Mouse (Mus musculus) embryonic facial prominence, embryonic 12.5 days (tissue): ENCODE measurements around the gene Cutal. TPM values are rescaled to one million over a fixed set of nuclear protein-coding genes. Genes with fewer than 3 reads are reported as not detected.

Experiments used
- ATAC-seq: fragments of 200-750 bp; cut with Nextera tagmentation; 2 replicates; pipeline ENCODE4 v1.8.0; 2017; ENCODE audit not compliant: insufficient number of reproducible peaks, insufficient read depth, low FRiP score, low TSS enrichment
- H3K27ac ChIP-seq: fragments of 300-500 bp; sonication (generic); 2 replicates; pipeline ENCODE4 v1.5.1; 2016; ENCODE audit warnings: mild to moderate bottlenecking
- H3K27me3 ChIP-seq: fragments of 300-500 bp; sonication (generic); 2 replicates; pipeline ENCODE4 v1.6.1; 2016; ENCODE audit warnings: mild to moderate bottlenecking, moderate library complexity
- H3K36me3 ChIP-seq: fragments of 300-500 bp; sonication (generic); 2 replicates; pipeline ENCODE4 v1.6.1; 2016; ENCODE audit warnings: mild to moderate bottlenecking
- H3K4me1 ChIP-seq: fragments of 300-500 bp; sonication (generic); 2 replicates; pipeline ENCODE4 v1.6.1; 2016
- H3K4me2 ChIP-seq: fragments of 300-500 bp; sonication (generic); replicated peaks from 2 replicates; pipeline ENCODE4 v1.6.1; 2016; ENCODE audit warnings: mild to moderate bottlenecking, moderate library complexity
- H3K4me3 ChIP-seq: fragments of 300-500 bp; sonication (generic); 2 replicates; pipeline ENCODE4 v1.5.1; 2016; ENCODE audit warnings: mild to moderate bottlenecking
- H3K9ac ChIP-seq: fragments of 300-500 bp; sonication (generic); 2 replicates; pipeline ENCODE4 v1.6.1; 2016; ENCODE audit warnings: mild to moderate bottlenecking, moderate library complexity
- H3K9me3 ChIP-seq: fragments of 300-500 bp; sonication (generic); 2 replicates; pipeline ENCODE4 v1.6.1; 2016; ENCODE audit warnings: mild to moderate bottlenecking, moderate library complexity
- WGBS: fragments of 180-500 bp; shearing (Covaris S2); methylation state at CpG from one replicate; pipeline ENCODE4 v1.1.7; 2016; 5-methylcytosine and 5-hydroxymethylcytosine counted together
- polyA plus RNA-seq: library from polyadenylated mRNA; unstranded; fragments of >200 nt; fragmentation: Nextera tagmentation; extraction: Ambion mirVana; gene quantifications from 2 replicates; pipeline ENCODE4 v1.2.1, GENCODE M21; 2016

Gene Cutal
- polyA plus RNA-seq, 1 experiment from 2014 or later, result not detected

GRCm38 (mm10) chr2:34843211-34843939 is 30.8 kb upstream of the Cutal start:
- H3K4me2 ChIP-seq, result no peak overlapping the region
- H3K36me3 ChIP-seq, result no peaks in the 10 kb centered on the region
- no peak overlapping the region for H3K4me3 ChIP-seq
- H3K4me1 ChIP-seq, result no peaks in the 10 kb centered on the region
- 84% methylated on average over 11 of the region's 11 CpGs for WGBS
- no peak overlapping the region for H3K27ac ChIP-seq
- ATAC-seq, result no peak
- no peaks in the 10 kb centered on the region for H3K27me3 ChIP-seq
- no peak overlapping the region for H3K9ac ChIP-seq
- H3K9me3 ChIP-seq, result no peaks in the 10 kb centered on the region

DNA sequence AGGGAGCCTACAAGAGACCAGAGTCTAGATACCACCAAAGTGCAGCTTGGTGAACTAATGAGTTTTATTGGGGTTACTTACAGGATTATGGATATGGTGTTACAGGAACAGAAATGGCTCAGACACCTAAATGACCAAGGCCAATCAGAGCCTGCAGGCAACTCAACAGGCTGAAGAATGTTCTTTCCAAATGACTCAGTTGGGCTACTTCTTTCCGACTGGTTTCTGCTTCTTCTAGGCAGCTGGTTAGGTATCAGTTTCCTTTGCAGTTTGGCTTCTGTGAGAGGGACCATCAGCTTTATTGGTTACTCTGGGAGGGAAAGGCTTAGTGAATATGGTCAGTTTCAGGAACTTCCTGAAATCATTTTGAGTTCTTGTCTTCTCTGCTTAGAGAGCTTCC is 26.5 kb upstream of the Cutal start:
- Histone ChIP-seq H3K9ac (no peak overlapping the region), H3K27ac (no peak overlapping the region), H3K9me3 (no peaks in the 10 kb centered on the region), H3K4me1 (no peaks in the 10 kb centered on the region), H3K4me2 (no peak overlapping the region), H3K4me3 (no peak overlapping the region), H3K27me3 (no peaks in the 10 kb centered on the region), H3K36me3 (peaks cover 34% of the 10 kb centered on the region)
- WGBS, result 88% methylated on average over 1 of the region's 1 CpGs
- no peak for ATAC-seq

DNA sequence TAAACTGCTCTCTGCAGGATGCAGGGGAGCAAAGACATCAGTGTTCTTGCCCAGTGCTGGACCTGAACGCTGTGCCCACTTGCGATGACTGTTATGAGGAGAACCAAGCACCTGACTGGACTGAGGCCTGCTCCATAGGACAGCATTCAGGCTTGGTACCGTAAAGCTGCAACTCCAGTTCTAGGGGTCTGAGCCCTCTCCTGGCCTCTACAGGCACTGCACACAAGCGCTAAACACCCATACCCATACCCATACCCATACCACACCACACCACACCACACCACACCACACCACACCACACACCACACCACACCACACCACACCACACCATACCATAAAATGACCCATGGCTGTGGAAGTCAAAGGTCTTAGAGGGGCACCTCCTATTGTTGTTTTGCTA is 18.9 kb upstream of the Cutal start:
- Histone ChIP-seq H3K9me3 (no peaks in the 10 kb centered on the region), H3K36me3 (peaks cover 95% of the 10 kb centered on the region), H3K4me1 (no peaks in the 10 kb centered on the region), H3K27me3 (no peaks in the 10 kb centered on the region), H3K27ac (no peak overlapping the region), H3K4me3 (no peak overlapping the region), H3K4me2 (no peak overlapping the region), H3K9ac (no peak overlapping the region)
- 93% methylated on average over 4 of the region's 4 CpGs for WGBS
- no peak for ATAC-seq

- no peaks in the 10 kb centered on the region for H3K9me3 ChIP-seq
- no peak overlapping the region for H3K27ac ChIP-seq
- no peak for ATAC-seq
- H3K4me3 ChIP-seq, result no peak overlapping the region
- 91% methylated on average over 8 of the region's 8 CpGs for WGBS
- no peak overlapping the region for H3K4me2 ChIP-seq
- H3K27me3 ChIP-seq, result no peaks in the 10 kb centered on the region
- H3K9ac ChIP-seq, result no peak overlapping the region
- H3K36me3 ChIP-seq, result peaks cover 88% of the 10 kb centered on the region
- no peaks in the 10 kb centered on the region for H3K4me1 ChIP-seq
Observed at GRCm38 (mm10) chr2:34857728-34858127, 16.5 kb upstream of the Cutal start.

DNA sequence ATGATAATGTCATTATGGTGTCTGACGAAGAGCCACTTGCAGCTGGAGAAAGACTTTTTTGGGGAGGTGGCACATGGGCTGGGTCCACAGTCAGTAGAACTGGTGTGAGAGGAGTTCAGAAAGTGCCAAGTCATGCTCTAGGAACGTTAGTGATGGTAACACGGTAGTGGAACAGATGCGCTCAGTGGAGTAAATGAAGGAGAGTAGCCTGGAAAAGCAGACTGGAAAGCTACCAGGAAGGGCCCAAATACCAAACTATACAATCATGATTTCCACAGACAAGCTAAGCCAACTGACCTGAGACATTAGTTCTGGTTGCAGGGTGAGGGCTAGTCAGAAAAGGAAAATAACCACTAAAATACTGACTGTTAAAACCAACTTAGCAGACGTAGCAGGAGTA is 4.5 kb upstream of the Cutal start:
- Histone ChIP-seq H3K36me3 (peaks cover 8% of the 10 kb centered on the region), H3K4me1 (peaks cover 22% of the 10 kb centered on the region), H3K9me3 (no peaks in the 10 kb centered on the region), H3K27ac (no peak overlapping the region), H3K4me3 (peak overlapping the region; percentile 71), H3K9ac (peak overlapping the region; percentile 28; the same call in 1 of the 2 replicates), H3K27me3 (peaks cover 16% of the 10 kb centered on the region), H3K4me2 (peak overlapping the region; percentile 58)
- no peak for ATAC-seq
- WGBS, result 46% methylated on average over 5 of the region's 5 CpGs

DNA sequence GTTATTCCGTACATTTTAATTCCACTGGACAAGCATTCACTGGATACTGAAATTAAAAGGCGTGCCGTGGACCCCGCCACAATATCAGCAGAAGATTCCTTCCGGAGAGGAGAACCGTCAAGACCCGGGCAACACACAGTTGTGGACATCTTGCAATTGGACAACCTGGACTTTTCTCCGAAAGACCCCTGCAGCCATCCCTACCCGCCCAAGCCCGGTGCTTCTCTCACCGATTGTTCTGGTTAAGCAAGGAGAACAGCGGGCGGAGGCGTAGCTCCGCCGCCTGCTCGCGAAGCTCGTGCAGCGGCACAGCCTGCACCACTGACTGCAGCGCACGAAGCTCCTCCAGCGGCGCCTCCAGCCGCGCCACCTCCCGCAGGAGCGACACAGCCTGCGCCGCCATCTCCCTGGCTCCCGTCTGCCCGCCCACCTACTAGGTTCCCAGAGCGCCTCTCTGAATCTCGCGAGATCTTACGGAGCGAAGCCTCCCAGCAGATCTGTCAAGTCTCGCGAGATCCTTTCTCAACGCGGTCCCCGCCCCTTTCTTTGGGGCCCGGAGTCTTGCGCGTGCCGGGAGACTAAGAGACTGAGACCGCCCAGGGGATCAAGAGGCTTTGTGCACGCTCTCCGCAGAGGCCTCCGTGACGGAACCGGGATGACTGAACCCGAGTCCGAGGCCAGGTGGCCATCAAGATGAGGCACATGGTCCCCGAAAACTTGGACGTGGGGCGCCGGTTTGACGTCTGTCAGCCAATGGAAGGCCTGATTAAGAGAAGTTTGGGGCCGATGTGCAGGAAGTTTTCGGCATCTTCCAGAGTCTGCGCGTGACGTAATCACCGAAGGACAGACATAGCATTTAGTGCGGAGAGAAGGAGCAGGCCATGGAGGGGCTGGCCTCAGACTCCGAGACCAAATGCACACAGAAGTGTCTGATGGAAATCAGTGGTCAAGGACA is 3.4 kb upstream of the Cutal start:
- Histone ChIP-seq H3K36me3 (no peaks in the 10 kb centered on the region; the same call in 1 of the 2 replicates), H3K27ac (peak overlapping the region; percentile 90), H3K9ac (peak overlapping the region; percentile 83), H3K4me3 (peak overlapping the region; percentile 71), H3K4me1 (peaks cover 22% of the 10 kb centered on the region), H3K27me3 (peaks cover 20% of the 10 kb centered on the region), H3K9me3 (no peaks in the 10 kb centered on the region), H3K4me2 (peak overlapping the region; percentile 58)
- under 1% methylated on average over 67 of the region's 67 CpGs for WGBS
- peak; percentile 97 for ATAC-seq

GRCm38 (mm10) chr2:34874816-34875345 is 685 bp downstream of the Cutal start, which contains the start of gene Psmd5:
Gene Psmd5, minus strand, starts transcription at chr2:34874968.
- Histone ChIP-seq H3K9ac (no peak within 1 kb of the TSS), H3K9me3 (no peaks in the 10 kb centered on the region), H3K27me3 (peaks cover 36% of the 10 kb centered on the region), H3K4me3 (peak within 1 kb of the TSS; percentile 9; the same call in 1 of the 2 replicates), H3K27ac (no peak within 1 kb of the TSS), H3K4me2 (peak within 1 kb of the TSS; percentile 36), H3K4me1 (peaks cover 6% of the 10 kb centered on the region), H3K36me3 (no peaks in the 10 kb centered on the region)
- 11% methylated on average over 8 of the region's 8 CpGs for WGBS
- no peak for ATAC-seq

DNA sequence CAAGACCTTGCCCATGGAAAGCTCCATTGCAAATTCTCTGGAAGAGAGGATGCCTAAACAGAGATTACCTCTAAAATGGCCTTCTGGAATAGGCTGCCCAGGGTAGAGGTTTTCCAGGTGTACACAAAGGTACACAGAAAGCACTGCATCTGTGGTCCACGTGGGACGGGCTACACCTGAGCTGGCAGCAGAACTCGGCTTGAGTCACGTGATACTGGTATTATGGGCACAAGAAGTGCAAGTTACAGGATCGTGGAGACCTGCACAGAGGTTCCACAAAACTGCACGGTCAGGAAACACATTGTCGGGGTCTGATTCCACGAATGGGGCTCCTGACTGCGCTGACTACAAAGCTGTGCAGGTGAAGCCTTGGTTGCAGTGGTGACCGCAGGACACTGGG is 5.9 kb downstream of the Cutal start:
- H3K4me2 ChIP-seq, result no peak overlapping the region
- WGBS, result 85% methylated on average over 10 of the region's 10 CpGs

GRCm38 (mm10) chr2:34882757-34883156 is 8.6 kb downstream of the Cutal start:
- Histone ChIP-seq H3K4me2 (no peak overlapping the region), H3K4me3 (no peak overlapping the region), H3K27me3 (peaks cover 6% of the 10 kb centered on the region), H3K4me1 (no peaks in the 10 kb centered on the region), H3K27ac (no peak overlapping the region), H3K9me3 (no peaks in the 10 kb centered on the region), H3K36me3 (no peaks in the 10 kb centered on the region), H3K9ac (no peak overlapping the region)
- no peak for ATAC-seq
- WGBS, result 89% methylated on average over 2 of the region's 2 CpGs

More for the DNA sequence above, 5.9 kb downstream of the Cutal start:
- Histone ChIP-seq H3K9ac (no peak overlapping the region), H3K36me3 (no peaks in the 10 kb centered on the region), H3K27me3 (peaks cover 22% of the 10 kb centered on the region), H3K9me3 (no peaks in the 10 kb centered on the region), H3K4me1 (no peaks in the 10 kb centered on the region), H3K27ac (no peak overlapping the region), H3K4me3 (no peak overlapping the region)
- ATAC-seq, result no peak

DNA sequence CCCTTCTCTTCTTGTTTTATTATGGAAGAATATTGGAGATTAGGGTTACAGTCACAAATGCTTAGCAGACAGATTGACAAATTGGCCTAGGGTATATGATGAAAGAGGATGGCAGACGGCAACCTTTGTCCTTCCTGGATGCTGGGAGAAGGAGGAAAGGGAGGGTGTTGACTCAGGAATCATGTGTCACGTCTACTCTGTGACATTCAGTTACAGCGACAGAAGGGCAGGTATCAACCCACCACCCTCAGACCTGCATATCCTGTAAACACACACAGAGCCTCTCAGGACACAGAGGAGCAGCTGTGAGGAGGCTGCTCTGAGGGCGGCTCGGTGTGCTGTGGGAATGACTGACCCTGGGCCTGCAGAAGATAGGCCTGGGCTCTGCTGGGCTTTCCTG is 9.0 kb downstream of the Cutal start:
- no peak overlapping the region for H3K4me2 ChIP-seq
- H3K9me3 ChIP-seq, result no peaks in the 10 kb centered on the region
- ATAC-seq, result no peak
- H3K4me1 ChIP-seq, result no peaks in the 10 kb centered on the region
- no peaks in the 10 kb centered on the region for H3K36me3 ChIP-seq
- H3K9ac ChIP-seq, result no peak overlapping the region
- H3K27me3 ChIP-seq, result peaks cover 4% of the 10 kb centered on the region
- H3K27ac ChIP-seq, result no peak overlapping the region
- H3K4me3 ChIP-seq, result no peak overlapping the region
- WGBS, result 50% methylated on average over 5 of the region's 5 CpGs

GRCm38 (mm10) chr2:34884186-34884585 is 10.0 kb downstream of the Cutal start:
- Histone ChIP-seq H3K4me1 (no peaks in the 10 kb centered on the region), H3K36me3 (no peaks in the 10 kb centered on the region), H3K27ac (no peak overlapping the region), H3K9me3 (no peaks in the 10 kb centered on the region), H3K9ac (no peak overlapping the region), H3K4me3 (no peak overlapping the region), H3K4me2 (no peak overlapping the region), H3K27me3 (peaks cover 4% of the 10 kb centered on the region)
- 61% methylated on average over 2 of the region's 2 CpGs for WGBS
- ATAC-seq, result no peak
